Mouse (Mus musculus) 3134 (cell line): ENCODE results near the gene Pcsk5.

Experiments used
- DNase-seq: peaks from one replicate; pipeline ENCODE4 v3.0.0-alpha.2; 2011; ENCODE audit warnings: low spot score; ENCODE audit not compliant: insufficient read length; ENCODE audit errors: extremely low read depth

Gene Pcsk5

DNA sequence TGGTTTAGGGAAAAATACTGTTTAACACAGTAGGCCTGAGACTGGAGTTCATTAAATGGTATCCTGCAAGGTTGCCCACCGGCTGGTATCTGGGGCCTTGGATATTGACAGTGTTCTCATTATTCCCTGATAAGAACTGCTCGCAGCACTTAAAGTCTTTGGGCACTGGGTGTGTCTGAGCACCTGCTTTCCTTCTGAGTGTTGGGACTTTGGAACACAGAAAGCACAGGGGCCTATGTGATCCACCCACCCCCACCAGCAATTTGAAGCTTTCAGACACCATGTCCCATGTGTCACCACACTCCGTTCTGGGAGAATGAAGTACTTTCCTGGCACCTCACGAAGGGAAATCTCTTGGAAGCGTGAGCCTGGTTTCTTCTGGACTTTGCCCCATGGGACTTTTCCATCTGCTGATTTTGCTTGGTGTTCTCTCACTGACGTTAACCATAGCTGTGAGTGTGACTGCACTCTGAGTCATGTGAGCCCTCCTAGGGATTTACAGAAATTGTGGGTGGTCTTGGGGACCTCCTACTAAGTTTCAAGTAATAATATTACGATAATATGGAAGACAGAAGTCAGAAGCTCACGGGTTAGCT, 92.9 kb downstream of the Pcsk5 start:
- no peak for DNase-seq

DNA sequence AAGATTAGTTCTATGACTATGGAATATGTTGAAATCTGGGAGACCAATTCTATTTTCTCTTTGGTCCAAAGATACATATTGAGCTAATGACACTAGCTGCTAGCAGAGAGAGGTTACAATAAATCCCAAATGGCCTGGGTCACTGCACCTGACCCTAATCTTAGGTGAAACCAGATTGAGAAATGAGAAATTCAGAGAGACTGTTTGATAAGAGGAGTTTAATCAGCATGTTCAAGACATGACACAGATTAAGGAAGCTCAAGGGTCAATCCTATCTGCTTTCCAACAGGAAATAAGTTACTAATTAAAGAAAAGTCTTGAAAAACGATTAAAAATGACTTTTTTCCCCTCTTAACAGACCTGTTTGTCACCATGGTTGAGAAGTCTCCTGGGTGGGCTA, 96.0 kb downstream of the Pcsk5 start:
- no peak for DNase-seq

DNA sequence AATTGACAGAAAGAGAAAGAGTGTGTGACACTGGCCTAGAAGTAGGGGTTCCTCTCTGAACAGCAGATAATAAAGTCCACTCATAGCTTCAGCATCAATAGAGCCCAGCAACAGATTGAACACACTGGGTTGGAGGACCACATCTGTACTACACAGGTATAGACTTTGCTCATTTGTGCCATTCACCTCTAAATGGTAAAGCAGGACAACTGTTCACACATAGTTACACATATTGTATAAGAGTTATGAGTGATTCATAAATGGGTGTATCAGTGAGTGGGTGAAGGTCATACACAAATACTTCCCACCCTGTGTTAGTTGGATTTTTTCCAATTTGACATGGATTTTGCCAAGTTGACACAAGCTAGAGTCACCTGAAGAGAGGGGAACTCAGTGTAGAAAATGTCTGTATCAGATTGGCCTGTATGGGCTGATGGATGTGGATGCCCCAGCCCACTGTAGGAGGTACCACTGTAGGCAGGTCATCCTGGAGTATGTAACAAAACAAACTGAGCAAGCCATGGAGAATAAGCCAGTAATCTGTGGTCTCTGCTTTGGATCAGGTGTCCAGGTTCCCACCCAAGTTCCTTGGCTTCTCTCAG, 104.7 kb downstream of the Pcsk5 start:
- no peak for DNase-seq

GRCm38 (mm10) chr19:17717066-17717465, 120.4 kb downstream of the Pcsk5 start:
- DNase-seq = no peak

DNA sequence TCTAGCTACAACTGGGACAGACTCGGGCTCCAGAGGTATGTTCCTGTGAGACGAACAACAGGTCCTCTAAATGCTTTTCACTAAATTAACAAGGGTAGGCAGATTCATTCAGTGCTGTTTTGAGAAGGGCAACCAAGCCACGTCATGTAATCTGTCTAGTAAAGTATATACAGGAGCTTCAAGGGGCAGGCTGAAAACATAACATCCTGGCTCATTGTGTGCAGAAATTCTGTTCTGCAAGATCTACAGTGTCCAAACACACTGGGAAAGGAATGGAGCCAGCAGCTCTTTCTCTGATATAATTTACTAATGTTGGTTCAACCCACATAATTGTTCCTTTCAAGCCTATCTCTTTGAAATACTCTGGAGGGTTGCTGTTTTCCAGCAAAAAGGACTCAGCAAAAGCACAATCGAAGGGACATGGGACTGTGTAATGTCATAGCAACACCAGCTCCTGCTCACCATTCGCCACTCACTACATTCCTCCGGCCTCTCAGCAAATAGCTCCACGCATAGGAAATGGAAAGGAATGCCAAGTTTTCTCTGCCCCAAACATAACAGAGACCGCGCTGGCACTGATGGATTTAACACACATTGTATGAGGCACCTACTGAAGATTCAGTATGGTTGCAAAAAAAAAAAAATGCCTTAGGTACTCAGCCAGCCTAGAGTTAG, 122.0 kb downstream of the Pcsk5 start:
- DNase-seq = no peak

DNA sequence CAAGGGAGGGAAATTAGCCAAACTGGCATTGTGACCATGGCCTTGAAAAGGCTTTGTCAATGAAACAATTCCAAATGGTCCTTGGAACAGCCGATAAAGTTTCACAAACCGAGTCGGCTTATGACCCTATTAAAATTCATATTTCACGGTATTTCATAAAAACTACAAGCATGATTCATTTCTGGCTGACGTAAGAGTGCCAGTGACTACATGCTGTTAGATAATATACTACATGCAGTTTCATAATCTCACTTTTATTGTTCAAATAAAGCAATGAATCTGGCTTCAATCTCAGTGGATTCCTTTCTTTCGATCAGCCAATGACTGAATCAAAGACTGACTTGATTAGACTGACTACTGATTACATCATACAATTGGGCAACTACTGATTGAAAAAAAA, 145.8 kb downstream of the Pcsk5 start:
- DNase-seq = no peak

DNA sequence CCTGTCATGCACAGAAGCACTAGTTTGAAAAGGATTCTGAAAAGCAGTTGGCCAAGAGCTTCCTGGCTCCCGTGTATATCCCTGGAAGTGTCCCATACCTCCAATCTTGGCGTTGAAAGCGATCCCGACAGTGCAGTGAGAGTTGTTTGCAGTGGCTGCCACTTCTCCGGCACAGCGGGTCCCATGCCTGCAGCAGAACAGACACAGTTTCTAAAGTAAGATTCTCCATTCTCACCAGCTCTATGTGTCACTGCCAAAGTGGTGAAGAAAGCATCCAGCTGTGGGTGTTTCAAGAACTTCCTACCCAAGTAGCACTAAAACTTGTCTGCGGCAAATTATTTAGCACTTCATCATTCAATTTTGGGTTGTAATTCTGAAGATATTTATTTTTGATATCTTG, 159.1 kb downstream of the Pcsk5 start:
- DNase-seq = no peak

GRCm38 (mm10) chr19:17662676-17663075, 174.8 kb downstream of the Pcsk5 start:
- DNase-seq = no peak

DNA sequence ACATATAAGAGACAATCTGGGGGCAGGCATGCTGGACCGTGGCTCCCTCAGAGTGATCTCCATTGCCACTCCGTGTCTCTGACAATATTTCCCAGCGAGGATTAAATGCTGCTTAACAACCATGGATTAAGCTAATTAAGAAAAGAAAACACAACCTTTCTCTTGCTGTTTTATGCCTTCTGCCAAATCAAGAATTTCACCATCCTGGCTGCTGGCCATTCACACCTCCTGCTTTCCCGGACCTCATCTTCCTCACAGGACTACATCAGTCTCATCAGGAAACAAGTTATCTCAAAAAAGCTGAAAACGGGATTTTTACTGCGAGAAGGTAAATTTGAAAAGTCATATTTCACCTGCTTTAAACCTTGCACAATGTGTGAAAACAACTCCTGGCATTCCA, 175.2 kb downstream of the Pcsk5 start:
- DNase-seq = no peak

- no peak for DNase-seq
Measured at GRCm38 (mm10) chr19:17659321-17659720, 178.1 kb downstream of the Pcsk5 start.

GRCm38 (mm10) chr19:17650831-17651502, 186.5 kb downstream of the Pcsk5 start:
- DNase-seq = no peak

GRCm38 (mm10) chr19:17649967-17650366, 187.5 kb downstream of the Pcsk5 start:
- no peak for DNase-seq

- DNase-seq = no peak
Measured at GRCm38 (mm10) chr19:17643128-17643797, 194.2 kb downstream of the Pcsk5 start.

GRCm38 (mm10) chr19:17635984-17636383, 201.4 kb downstream of the Pcsk5 start:
- DNase-seq = no peak

GRCm38 (mm10) chr19:17615646-17616045, 221.8 kb downstream of the Pcsk5 start:
- DNase-seq = no peak

DNA sequence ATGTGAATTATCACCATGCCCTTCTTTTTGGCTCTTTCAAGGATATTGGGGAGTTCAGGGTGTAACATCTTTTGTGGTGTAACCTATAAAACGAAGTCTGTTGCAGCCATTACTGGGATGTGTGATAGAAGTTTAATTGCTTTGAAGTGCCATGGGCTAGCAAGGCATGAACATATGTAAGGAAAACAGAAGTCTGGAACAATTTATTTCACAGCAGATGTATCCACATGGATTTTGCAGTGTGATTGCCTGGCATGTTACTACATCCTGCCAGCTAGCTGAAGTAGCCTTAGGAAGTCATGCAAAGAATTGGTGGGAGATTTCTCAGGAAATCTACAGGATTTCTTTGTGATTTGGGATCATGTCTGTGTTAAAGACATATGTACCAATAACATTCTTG, 230.9 kb downstream of the Pcsk5 start:
- DNase-seq = no peak

GRCm38 (mm10) chr19:17606093-17606492, 231.3 kb downstream of the Pcsk5 start:
- DNase-seq = no peak

DNA sequence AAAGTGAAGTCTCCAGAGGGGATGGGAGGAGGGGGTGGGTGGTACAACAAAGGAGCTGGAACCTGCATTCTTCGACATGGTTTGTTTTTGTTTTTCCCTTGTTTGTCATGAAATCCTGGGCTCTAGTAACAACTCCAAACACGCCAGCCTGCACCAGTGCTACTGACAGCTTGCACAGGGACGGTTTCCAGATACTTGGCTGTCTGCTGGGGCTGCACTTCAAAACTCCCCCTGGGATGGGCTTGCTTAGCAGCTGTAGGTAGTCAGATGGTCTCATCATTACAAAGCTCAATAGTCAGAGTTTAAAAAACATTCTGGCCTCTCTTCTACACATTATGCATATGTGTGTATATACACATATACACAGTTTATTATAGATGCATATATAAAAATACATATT, 234.1 kb downstream of the Pcsk5 start:
- no peak for DNase-seq

- no peak for DNase-seq
Measured at GRCm38 (mm10) chr19:17600347-17600746, 237.1 kb downstream of the Pcsk5 start.

DNA sequence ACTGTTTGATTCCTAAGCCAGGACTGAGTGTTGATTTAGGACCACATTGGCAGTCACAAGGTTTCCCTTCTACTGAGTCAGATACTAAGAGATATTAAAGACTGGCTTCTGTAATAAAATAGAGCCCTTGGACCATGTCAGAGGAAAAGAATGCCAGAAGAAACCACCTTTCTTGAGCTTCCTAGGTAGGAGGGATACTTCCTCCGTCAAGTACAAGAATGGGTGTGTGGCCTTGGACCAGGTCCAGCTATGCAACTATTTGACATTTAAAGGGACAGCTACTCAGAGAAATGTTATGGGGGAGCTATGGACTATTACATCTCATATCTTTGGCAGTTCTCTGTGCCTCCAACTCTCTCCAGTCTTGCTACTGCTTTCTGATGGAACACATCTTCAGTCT, 244.6 kb downstream of the Pcsk5 start:
- no peak for DNase-seq

- no peak for DNase-seq
Measured at GRCm38 (mm10) chr19:17591335-17591734, 246.1 kb downstream of the Pcsk5 start.
